Mouse (Mus musculus): ENCODE data around the gene Gm12184.
A peak's percentile ranks its signal among the peaks of the same experiment; 100 is the strongest.
"Not testable (repeated sequence)": the region's sequence is repeated elsewhere in the genome, so short reads cannot be mapped to it uniquely, and the experiment has no call there.

Gene Gm12184

GRCm38 (mm10) chr11:48825979-48826751 lies at the start of gene Gm12184, which contains the start of gene Trim7:
TSS of gene Gm12184 (minus strand) at chr11:48826655.
TSS of gene Trim7 (plus strand) at chr11:48826140.
- not testable (repeated sequence) for H3K27me3 ChIP-seq (ENCODE audit: insufficient read depth, low read length); H3K9me3 ChIP-seq (ENCODE audit: low read length); H3K36me3 ChIP-seq (ENCODE audit: insufficient read depth, low read length)
- Histone ChIP-seq H3K4me1 (replicated peaks; ENCODE audit: low read depth, low read length) (peaks cover 53% of the 10 kb centered on the region), H3K4me3 (replicated peaks; ENCODE audit: low read length) (peak within 1 kb of the TSS; percentile 73)

GRCm38 (mm10) chr11:48875343-48875837 lies 48.9 kb upstream of the Gm12184 start:
- not testable (repeated sequence) for H3K4me3 ChIP-seq (replicated peaks; ENCODE audit: low read length); H3K9me3 ChIP-seq (ENCODE audit: low read length); H3K36me3 ChIP-seq (ENCODE audit: insufficient read depth, low read length)
- Histone ChIP-seq H3K4me1 (replicated peaks; ENCODE audit: low read depth, low read length) (peaks cover 18% of the 10 kb centered on the region), H3K27me3 (ENCODE audit: insufficient read depth, low read length) (peaks cover 13% of the 10 kb centered on the region)

DNA sequence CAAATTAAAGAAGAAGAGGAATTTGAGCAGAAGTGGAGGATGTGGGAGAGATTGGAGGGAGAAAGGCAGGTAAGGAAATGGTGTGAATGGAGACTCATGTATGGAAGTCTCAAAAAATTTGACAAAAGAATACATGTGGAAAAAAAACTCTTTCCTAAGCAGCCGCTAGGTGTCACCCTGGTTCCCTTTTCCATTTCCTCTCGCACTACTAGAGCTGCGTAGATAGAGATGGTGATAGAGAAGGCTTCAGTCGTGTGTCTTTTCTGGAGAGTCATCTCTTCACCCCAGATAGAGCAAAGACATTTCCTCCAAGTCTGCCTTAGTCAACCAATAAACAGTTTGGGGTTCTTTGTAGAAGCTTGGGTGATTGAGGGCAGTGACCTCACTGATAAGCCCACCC lies 48.0 kb upstream of the Gm12184 start:
- H3K36me3 ChIP-seq (ENCODE audit: insufficient read depth, low read length) = no peaks in the 10 kb centered on the region
- no peak overlapping the region for H3K4me3 ChIP-seq (replicated peaks; ENCODE audit: low read length)
- H3K27me3 ChIP-seq (ENCODE audit: insufficient read depth, low read length) = peaks cover 13% of the 10 kb centered on the region; the same call in 1 of the 2 replicates
- peaks cover 18% of the 10 kb centered on the region for H3K4me1 ChIP-seq (replicated peaks; ENCODE audit: low read depth, low read length)
- H3K9me3 ChIP-seq (ENCODE audit: low read length) = no peaks in the 10 kb centered on the region
- TF ChIP-seq CTCF (conservative IDR thresholded peaks at IDR 0.05; ENCODE audit: low read length) (peak; percentile 74), NANOG (IDR thresholded peaks at IDR 0.05; ENCODE audit: borderline replicate concordance, low read length) (no peak)

DNA sequence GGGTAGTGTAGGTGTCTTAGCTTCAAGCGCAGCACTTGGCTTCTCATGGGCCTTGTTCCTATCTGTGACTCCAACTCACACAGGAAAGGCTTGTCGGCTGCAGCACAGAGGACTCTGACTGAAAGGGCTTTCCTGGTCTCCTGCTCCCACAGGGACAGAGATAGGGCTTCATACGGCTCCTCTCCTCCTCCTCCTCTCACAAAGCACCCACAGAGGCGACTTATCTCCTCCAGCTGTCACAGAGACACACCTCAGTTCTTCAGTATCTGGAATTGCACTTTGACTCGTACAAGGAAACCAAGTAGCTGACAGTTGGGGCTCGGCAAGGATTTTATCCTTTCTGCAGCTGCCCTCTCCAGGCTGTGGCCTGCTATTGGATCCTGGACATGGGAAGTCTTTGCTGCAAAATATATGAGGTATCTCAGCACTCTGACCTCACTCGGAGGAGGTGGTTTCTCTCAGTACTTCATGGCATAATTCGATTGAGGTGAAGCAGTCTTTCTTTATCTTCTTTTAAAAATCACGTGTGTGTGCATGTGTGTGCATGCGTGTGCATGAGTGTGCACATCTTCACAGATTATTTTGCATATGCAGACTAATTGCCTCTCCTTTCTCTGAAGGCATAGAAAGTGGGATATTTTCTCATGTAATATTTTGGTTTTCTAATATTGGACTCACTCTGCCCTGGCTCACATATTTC lies 47.3 kb upstream of the Gm12184 start:
- no peaks in the 10 kb centered on the region for H3K36me3 ChIP-seq (ENCODE audit: insufficient read depth, low read length)
- TF ChIP-seq NANOG (IDR thresholded peaks at IDR 0.05; ENCODE audit: borderline replicate concordance, low read length) (no peak), CTCF (conservative IDR thresholded peaks at IDR 0.05; ENCODE audit: low read length) (no peak), POU5F1 (IDR thresholded peaks at IDR 0.05; ENCODE audit: borderline replicate concordance, low read length) (no peak)
- no peaks in the 10 kb centered on the region for H3K9me3 ChIP-seq (ENCODE audit: low read length)
- peaks cover 13% of the 10 kb centered on the region; the same call in 1 of the 2 replicates for H3K27me3 ChIP-seq (ENCODE audit: insufficient read depth, low read length)
- H3K4me3 ChIP-seq (replicated peaks; ENCODE audit: low read length) = no peak overlapping the region
- peaks cover 18% of the 10 kb centered on the region for H3K4me1 ChIP-seq (replicated peaks; ENCODE audit: low read depth, low read length)

DNA sequence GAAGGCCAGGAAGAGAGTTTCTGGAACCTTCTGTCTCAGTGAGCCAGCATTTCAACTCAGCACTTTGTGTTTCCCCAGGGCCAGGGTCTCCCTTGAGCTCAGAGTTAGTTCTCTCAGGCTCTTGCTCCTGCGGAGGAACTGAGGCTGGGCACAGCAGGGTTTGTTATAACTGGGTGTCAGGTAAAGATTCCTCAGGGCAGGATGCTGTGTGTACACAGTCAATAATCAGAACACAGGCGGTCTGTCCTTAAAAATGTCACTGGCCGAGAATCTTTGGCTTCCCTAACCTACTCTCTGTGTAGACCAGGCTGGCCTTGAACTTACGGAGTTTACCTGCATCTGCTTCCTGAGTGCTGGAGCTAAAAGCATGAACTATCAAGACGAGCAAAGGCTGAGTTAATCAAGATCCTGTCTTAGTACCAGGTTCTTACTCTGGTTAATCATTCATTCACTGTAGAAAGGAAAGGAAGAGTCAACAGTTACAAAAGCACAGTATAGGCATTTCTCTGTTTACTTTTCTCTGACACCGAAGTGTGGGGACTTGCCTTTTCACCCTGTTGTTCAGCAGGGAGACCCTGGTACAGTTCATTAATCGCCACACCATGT lies 46.3 kb upstream of the Gm12184 start:
- Histone ChIP-seq H3K4me3 (replicated peaks; ENCODE audit: low read length) (no peak overlapping the region), H3K4me1 (replicated peaks; ENCODE audit: low read depth, low read length) (peaks cover 18% of the 10 kb centered on the region), H3K9me3 (ENCODE audit: low read length) (no peaks in the 10 kb centered on the region), H3K36me3 (ENCODE audit: insufficient read depth, low read length) (no peaks in the 10 kb centered on the region), H3K27me3 (ENCODE audit: insufficient read depth, low read length) (peaks cover 13% of the 10 kb centered on the region; the same call in 1 of the 2 replicates)
- TF ChIP-seq CTCF (conservative IDR thresholded peaks at IDR 0.05; ENCODE audit: low read length) = no peak
- no peak for TF ChIP-seq NANOG (IDR thresholded peaks at IDR 0.05; ENCODE audit: borderline replicate concordance, low read length)
- TF ChIP-seq POU5F1 (IDR thresholded peaks at IDR 0.05; ENCODE audit: borderline replicate concordance, low read length) = no peak

GRCm38 (mm10) chr11:48871817-48872541 lies 45.5 kb upstream of the Gm12184 start:
- Histone ChIP-seq H3K27me3 (ENCODE audit: insufficient read depth, low read length) (peaks cover 13% of the 10 kb centered on the region; the same call in 1 of the 2 replicates), H3K4me1 (replicated peaks; ENCODE audit: low read depth, low read length) (peaks cover 18% of the 10 kb centered on the region), H3K36me3 (ENCODE audit: insufficient read depth, low read length) (no peaks in the 10 kb centered on the region), H3K4me3 (replicated peaks; ENCODE audit: low read length) (peak overlapping the region; percentile 48; the same call in 1 of the 2 replicates), H3K9me3 (ENCODE audit: low read length) (no peaks in the 10 kb centered on the region)
- TF ChIP-seq CTCF (conservative IDR thresholded peaks at IDR 0.05; ENCODE audit: low read length) (no peak), POU5F1 (IDR thresholded peaks at IDR 0.05; ENCODE audit: borderline replicate concordance, low read length) (no peak), NANOG (IDR thresholded peaks at IDR 0.05; ENCODE audit: borderline replicate concordance, low read length) (no peak)

- no peaks in the 10 kb centered on the region for H3K9me3 ChIP-seq (ENCODE audit: low read length)
- peak within 1 kb of the TSS; percentile 48 for H3K4me3 ChIP-seq (replicated peaks; ENCODE audit: low read length)
- H3K36me3 ChIP-seq (ENCODE audit: insufficient read depth, low read length) = no peaks in the 10 kb centered on the region
- H3K4me1 ChIP-seq (replicated peaks; ENCODE audit: low read depth, low read length) = peaks cover 18% of the 10 kb centered on the region
- H3K27me3 ChIP-seq (ENCODE audit: insufficient read depth, low read length) = peaks cover 12% of the 10 kb centered on the region; the same call in 1 of the 2 replicates
- no peak for TF ChIP-seq CTCF (conservative IDR thresholded peaks at IDR 0.05; ENCODE audit: low read length)
- TF ChIP-seq POU5F1 (IDR thresholded peaks at IDR 0.05; ENCODE audit: borderline replicate concordance, low read length) = no peak
- TF ChIP-seq NANOG (IDR thresholded peaks at IDR 0.05; ENCODE audit: borderline replicate concordance, low read length) = no peak
Measured at GRCm38 (mm10) chr11:48871201-48871772, 44.8 kb upstream of the Gm12184 start, which contains the start of gene Irgm1. TSS of gene Irgm1 (minus strand) at chr11:48871683.

DNA sequence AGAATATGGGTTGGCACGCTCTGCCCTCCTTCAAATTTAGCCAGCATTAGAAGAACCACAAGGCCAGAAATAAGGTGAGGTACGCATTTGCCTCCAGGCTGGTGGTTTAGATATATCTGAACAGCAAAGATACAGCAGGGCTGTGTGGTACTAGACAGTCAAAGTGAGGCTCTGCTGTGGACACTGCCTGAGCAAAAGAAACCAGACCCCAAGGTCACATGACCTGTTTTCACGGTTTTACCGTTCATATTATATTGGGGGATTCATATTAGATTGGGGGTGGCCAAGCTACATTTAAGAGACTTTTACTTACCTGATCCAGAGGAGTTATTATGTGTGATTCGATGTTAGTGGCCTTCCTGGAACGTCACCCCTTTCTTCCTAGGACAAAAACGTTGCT lies 44.3 kb upstream of the Gm12184 start:
- H3K36me3 ChIP-seq (ENCODE audit: insufficient read depth, low read length) = no peaks in the 10 kb centered on the region
- H3K27me3 ChIP-seq (ENCODE audit: insufficient read depth, low read length) = peaks cover 9% of the 10 kb centered on the region; the same call in 1 of the 2 replicates
- no peak for TF ChIP-seq CTCF (conservative IDR thresholded peaks at IDR 0.05; ENCODE audit: low read length)
- TF ChIP-seq NANOG (IDR thresholded peaks at IDR 0.05; ENCODE audit: borderline replicate concordance, low read length) = no peak
- TF ChIP-seq POU5F1 (IDR thresholded peaks at IDR 0.05; ENCODE audit: borderline replicate concordance, low read length) = no peak
- peak overlapping the region; percentile 48 for H3K4me3 ChIP-seq (replicated peaks; ENCODE audit: low read length)
- no peaks in the 10 kb centered on the region for H3K9me3 ChIP-seq (ENCODE audit: low read length)
- H3K4me1 ChIP-seq (replicated peaks; ENCODE audit: low read depth, low read length) = peaks cover 18% of the 10 kb centered on the region
